Mouse (Mus musculus) myocyte (in vitro differentiated cells): ENCODE data around the gene Tesk2.

Source experiments
- CEBPB ChIP-seq: IDR thresholded peaks from 2 replicates; pipeline ENCODE4 v1.6.1; 2011; ENCODE audit warnings: mild to moderate bottlenecking, moderate library complexity; ENCODE audit not compliant: poor library complexity, insufficient read depth, severe bottlenecking
- MAX ChIP-seq: IDR thresholded peaks from one replicate; pipeline ENCODE4 v1.6.1; 2011; ENCODE audit warnings: low read depth, mild to moderate bottlenecking, control low read depth
- MYOD1 ChIP-seq, 3 experiments: IDR thresholded peaks; one replicate each; pipeline ENCODE4 v1.6.1; 2011; ENCODE audit warnings: control low read depth in 2 of 3, low read depth in 2 of 3, mild to moderate bottlenecking in 2 of 3, moderate library complexity in 1 of 3; ENCODE audit not compliant: insufficient read length in 2 of 3, control insufficient read depth in 1 of 3
- MYOG ChIP-seq, 3 experiments: IDR thresholded peaks; one replicate each; pipeline ENCODE4 v1.6.1; 2011; ENCODE audit warnings: control low read depth in 2 of 3, low read depth in 2 of 3, mild to moderate bottlenecking in 2 of 3; ENCODE audit not compliant: insufficient read length in 2 of 3, control insufficient read depth in 1 of 3, insufficient read depth in 1 of 3
- POLR2A ChIP-seq: IDR thresholded peaks from one replicate; pipeline ENCODE4 v1.6.1; 2011; ENCODE audit warnings: low read depth, mild to moderate bottlenecking, control low read depth, moderate library complexity; ENCODE audit not compliant: insufficient read length
- POLR2AphosphoS2 ChIP-seq: IDR thresholded peaks from one replicate; pipeline ENCODE4 v1.6.1; 2011; ENCODE audit warnings: low read depth, control low read depth; ENCODE audit not compliant: insufficient read length
- TCF12 ChIP-seq: IDR thresholded peaks from one replicate; pipeline ENCODE4 v1.6.1; 2011; ENCODE audit warnings: mild to moderate bottlenecking, control low read depth; ENCODE audit not compliant: poor library complexity, insufficient read depth, severe bottlenecking
- USF1 ChIP-seq: IDR thresholded peaks from one replicate; pipeline ENCODE4 v1.6.1; 2011; ENCODE audit warnings: low read depth, mild to moderate bottlenecking, control low read depth, moderate library complexity

- TF ChIP-seq MAX (no peak), POLR2A (no peak), CEBPB (no peak), POLR2AphosphoS2 (no peak), TCF12 (no peak), MYOD1 (IDR thresholded peaks at IDR 0.05; ENCODE audit: control insufficient read depth in 1 of 3, insufficient read length in 2 of 3, low read depth in 2 of 3) (no peak), USF1 (no peak), MYOG (IDR thresholded peaks at IDR 0.05; ENCODE audit: control insufficient read depth in 1 of 3, insufficient read depth in 1 of 3, insufficient read length in 2 of 3, low read depth in 2 of 3) (no peak)
Observed at GRCm38 (mm10) chr4:116683957-116684356, 36.8 kb upstream of the Tesk2 start.
